ENCODE assay signal across 9 mouse cellular contexts in genomic region chr12:8496679-8497313, GRCm38 (mm10). TPM values are rescaled to one million over a fixed set of nuclear protein-coding genes. Genes with fewer than 3 reads are reported as not detected.
DNase-seq lines count a peak whose midpoint lies in the region; ATAC-seq and TF ChIP-seq lines count a peak whose summit lies in the region.
"Had no signal": no experiment of that assay in that cellular context is flagged by ENCODE, and none has a peak within 500 bp of the region (broad histone marks: within the 10 kb centered on the region; RNA-seq: fewer than 3 reads in every experiment).

No protein-coding gene starts in this region.

- peak overlapping the region; percentile 35 for H3K27ac ChIP-seq in forebrain, postnatal 0 days (ENCODE audit: low read depth, low read length)
- 0 out of 2 replicates have a peak overlapping the region, but pooled peaks have one; percentile 20 for H3K27ac ChIP-seq in liver, embryonic 15.5 days (replicated peaks)

- 37% methylated on average over 2 of the region's 2 CpGs for WGBS in forebrain, postnatal 0 days
- WGBS in liver, embryonic 15.5 days (ENCODE audit: insufficient replicate concordance), result 51% methylated on average over 2 of the region's 2 CpGs

- peak overlapping the region; percentile 94 for H3K4me3 ChIP-seq in forebrain, postnatal 0 days (ENCODE audit: low read depth, low read length)
- H3K4me3 ChIP-seq in liver, embryonic 15.5 days (replicated peaks), result no peak overlapping the region

- H3K9ac ChIP-seq in forebrain, postnatal 0 days, result peak overlapping the region; percentile 100; the same call in 1 of the 2 replicates
- H3K9ac ChIP-seq in liver, embryonic 15.5 days, result no peak overlapping the region

- no peaks in the 10 kb centered on the region for H3K9me3 ChIP-seq in forebrain, postnatal 0 days (ENCODE audit: low read length)
- H3K9me3 ChIP-seq in liver, embryonic 15.5 days (replicated peaks), result no peaks in the 10 kb centered on the region

- peak overlapping the region; percentile 89 for H3K4me2 ChIP-seq in forebrain, postnatal 0 days (ENCODE audit: low read depth)
- peak overlapping the region; percentile 15 for H3K4me2 ChIP-seq in liver, embryonic 15.5 days

- peaks cover 24% of the 10 kb centered on the region for H3K4me1 ChIP-seq in forebrain, postnatal 0 days (ENCODE audit: insufficient read depth)
- H3K4me1 ChIP-seq in liver, embryonic 15.5 days (replicated peaks), result peaks cover 38% of the 10 kb centered on the region

- peak; percentile 67 for DNase-seq in heart, adult 11 months
- no peak for DNase-seq in heart, adult 18-20 months
- peak; percentile 48 for DNase-seq in 3T3-L1 (ENCODE audit: low read depth, low spot score)
- DNase-seq in forebrain, postnatal 0 days, result no peak
- DNase-seq in frontal cortex, postnatal 14 days (ENCODE audit: low spot score in 2 of 2), result no peak
- DNase-seq: right cerebral cortex, postnatal 4 days had no signal

- no peaks in the 10 kb centered on the region for H3K36me3 ChIP-seq in forebrain, postnatal 0 days (ENCODE audit: insufficient read depth)
- H3K36me3 ChIP-seq in liver, embryonic 15.5 days (replicated peaks), result no peaks in the 10 kb centered on the region

- no peaks in the 10 kb centered on the region for H3K27me3 ChIP-seq in forebrain, postnatal 0 days (ENCODE audit: insufficient read depth, low read length)
- peaks cover 27% of the 10 kb centered on the region for H3K27me3 ChIP-seq in liver, embryonic 15.5 days

- no peak for TF ChIP-seq CTCF in forebrain, postnatal 0 days (IDR thresholded peaks at IDR 0.05; ENCODE audit: low read depth)

- ATAC-seq in forebrain, postnatal 0 days, result no peak
- no peak for ATAC-seq in liver, embryonic 15.5 days (ENCODE audit: insufficient read depth)
- no peak for ATAC-seq in erythroblast, adult 5-6 weeks (replicated peaks; ENCODE audit: low FRiP score, poor library complexity, severe bottlenecking)
- ATAC-seq in erythroid progenitor cell, adult 5-6 weeks (replicated peaks; ENCODE audit: low FRiP score, poor library complexity, severe bottlenecking), result no peak

RNA-seq across cellular contexts. Expression of gene Rhob, which starts 3.0 kb away (rescaled TPM):
- total RNA-seq in heart, adult 18-20 months (2021), result 100 to 1,000 TPM; 165 to 172 TPM
- 278 and 289 TPM in 2 replicates for total RNA-seq in forebrain, postnatal 0 days (2014; rRNA removed)
- polyA plus RNA-seq in forebrain, postnatal 0 days (2015; fragmentation: Nextera tagmentation; extraction: Ambion mirVana), result 69.9 and 78.9 TPM in 2 replicates
- polyA plus RNA-seq in liver, embryonic 15.5 days (2015; fragmentation: Nextera tagmentation; extraction: Ambion mirVana), result 7.5 and 8.2 TPM in 2 replicates
- 27.4 and 31.9 TPM in 2 replicates for total RNA-seq in erythroblast, adult 5-6 weeks (2015; ENCODE audit: low replicate concordance)
- 8.9 and 9.7 TPM in 2 replicates for total RNA-seq in erythroblast, adult 5-6 weeks (2017; ENCODE audit: low replicate concordance)
- total RNA-seq in erythroid progenitor cell, adult 5-6 weeks (2015; ENCODE audit: low replicate concordance), result 8.3 and 23.5 TPM in 2 replicates
- 5.4 and 5.5 TPM in 2 replicates for total RNA-seq in erythroid progenitor cell, adult 5-6 weeks (2017; ENCODE audit: low replicate concordance)

Comparison
In these comparisons a context has a peak if more than half of its experiments do, and no peak if none do; other contexts are left out.
1. DNase-seq: peak in heart, adult 11 months (single experiment) and 3T3-L1 (single experiment); none in heart, adult 18-20 months (0 of 2), forebrain, postnatal 0 days (single experiment) and frontal cortex, postnatal 14 days (0 of 2).